Mouse (Mus musculus): ENCODE results near the gene Ints3.

Gene Ints3

GRCm38 (mm10) chr3:90445417-90446200, 12.2 kb upstream of the Ints3 start:
- no peak for DNase-seq (ENCODE audit: inconsistent ontology term)

- no peak for DNase-seq (ENCODE audit: inconsistent ontology term)
Measured at GRCm38 (mm10) chr3:90443977-90444376, 10.6 kb upstream of the Ints3 start.

- no peak for DNase-seq (ENCODE audit: inconsistent ontology term)
Measured at GRCm38 (mm10) chr3:90440756-90441155, 7.3 kb upstream of the Ints3 start.

GRCm38 (mm10) chr3:90437131-90437530, 3.7 kb upstream of the Ints3 start:
- DNase-seq (ENCODE audit: inconsistent ontology term) = no peak

GRCm38 (mm10) chr3:90434073-90434730, 780 bp upstream of the Ints3 start:
- no peak for DNase-seq (ENCODE audit: inconsistent ontology term)

- peak; percentile 59 for DNase-seq (ENCODE audit: inconsistent ontology term)
Measured at GRCm38 (mm10) chr3:90432811-90433219, 607 bp downstream of the Ints3 start.

- DNase-seq (ENCODE audit: inconsistent ontology term) = no peak
Measured at GRCm38 (mm10) chr3:90432348-90432747, 1.1 kb downstream of the Ints3 start.

GRCm38 (mm10) chr3:90429576-90429975, 3.8 kb downstream of the Ints3 start:
- no peak for DNase-seq (ENCODE audit: inconsistent ontology term)

- no peak for DNase-seq (ENCODE audit: inconsistent ontology term)
Measured at GRCm38 (mm10) chr3:90428186-90428585, 5.2 kb downstream of the Ints3 start.

GRCm38 (mm10) chr3:90427574-90427973, 5.8 kb downstream of the Ints3 start:
- DNase-seq (ENCODE audit: inconsistent ontology term) = no peak

- DNase-seq (ENCODE audit: inconsistent ontology term) = no peak
Measured at GRCm38 (mm10) chr3:90425499-90425898, 7.9 kb downstream of the Ints3 start.

GRCm38 (mm10) chr3:90423549-90423948, 9.9 kb downstream of the Ints3 start:
- no peak for DNase-seq (ENCODE audit: inconsistent ontology term)

- no peak for DNase-seq (ENCODE audit: inconsistent ontology term)
Measured at GRCm38 (mm10) chr3:90420696-90421095, 12.7 kb downstream of the Ints3 start.

- DNase-seq (ENCODE audit: inconsistent ontology term) = no peak
Measured at GRCm38 (mm10) chr3:90413011-90413396, 20.4 kb downstream of the Ints3 start.

GRCm38 (mm10) chr3:90412312-90413010, 21.0 kb downstream of the Ints3 start:
- DNase-seq (ENCODE audit: inconsistent ontology term) = peak; percentile 32

- no peak for DNase-seq (ENCODE audit: inconsistent ontology term)
Measured at GRCm38 (mm10) chr3:90408721-90409120, 24.7 kb downstream of the Ints3 start.

- no peak for DNase-seq (ENCODE audit: inconsistent ontology term)
Measured at GRCm38 (mm10) chr3:90406414-90406813, 27.0 kb downstream of the Ints3 start.

- no peak for DNase-seq (ENCODE audit: inconsistent ontology term)
Measured at GRCm38 (mm10) chr3:90404609-90405008, 28.8 kb downstream of the Ints3 start.

- DNase-seq (ENCODE audit: inconsistent ontology term) = no peak
Measured at GRCm38 (mm10) chr3:90404121-90404520, 29.3 kb downstream of the Ints3 start.

- no peak for DNase-seq (ENCODE audit: inconsistent ontology term)
Measured at GRCm38 (mm10) chr3:90400993-90401392, 32.4 kb downstream of the Ints3 start.

- no peak for DNase-seq (ENCODE audit: inconsistent ontology term)
Measured at GRCm38 (mm10) chr3:90395629-90396028, 37.8 kb downstream of the Ints3 start.

GRCm38 (mm10) chr3:90392661-90393060, 40.8 kb downstream of the Ints3 start:
- DNase-seq (ENCODE audit: inconsistent ontology term) = no peak

- no peak for DNase-seq (ENCODE audit: inconsistent ontology term)
Measured at GRCm38 (mm10) chr3:90391941-90392340, 41.5 kb downstream of the Ints3 start.
